Mouse (Mus musculus): ENCODE data around the gene Epp13.
"Not testable (repeated sequence)": the region's sequence is repeated elsewhere in the genome, so short reads cannot be mapped to it uniquely, and the experiment has no call there.

Epp13 gene

DNA sequence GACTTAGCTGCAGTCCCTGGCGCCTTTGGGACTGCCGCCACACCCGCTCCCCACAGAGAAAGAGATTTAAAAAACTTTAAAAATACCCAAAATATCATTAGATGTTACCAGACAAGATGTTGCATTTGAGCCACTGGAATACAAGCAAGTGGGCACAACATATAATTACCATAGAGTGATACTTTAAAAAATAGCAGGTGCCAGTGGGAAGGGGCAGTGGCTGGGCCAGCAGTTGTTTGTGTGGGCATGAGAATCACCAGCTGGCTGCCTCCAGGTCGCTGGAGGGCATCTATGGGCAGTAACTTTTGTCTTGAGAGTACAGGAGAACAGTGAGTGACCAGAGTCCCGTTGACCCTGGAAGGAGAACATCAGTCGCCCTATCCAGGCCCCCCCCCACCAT, at the start of gene Epp13:
TSS of gene Epp13 (plus strand) at position 301 of the 400 bp plus-strand sequence.
- DNase-seq = no peak

DNA sequence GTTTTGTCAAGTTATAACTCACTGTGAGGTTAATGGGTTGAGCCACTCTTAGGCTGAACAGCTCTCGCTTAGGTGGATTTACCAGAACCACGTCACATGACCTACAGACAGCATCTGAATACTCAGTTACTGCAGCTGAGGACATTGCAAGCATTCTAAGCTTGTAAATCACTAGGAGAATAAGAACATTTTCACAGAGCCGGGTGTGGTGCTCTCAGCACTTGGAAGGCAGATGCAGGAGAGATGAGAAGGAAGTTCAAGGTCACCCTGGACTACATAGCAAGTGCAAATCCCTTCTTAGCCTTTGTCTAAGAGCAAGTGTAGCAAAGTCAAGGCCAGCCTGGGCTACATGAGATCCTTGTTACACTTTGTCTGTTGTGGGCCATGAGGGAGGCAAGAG, 48.3 kb upstream of the Epp13 start:
- DNase-seq = no peak

DNA sequence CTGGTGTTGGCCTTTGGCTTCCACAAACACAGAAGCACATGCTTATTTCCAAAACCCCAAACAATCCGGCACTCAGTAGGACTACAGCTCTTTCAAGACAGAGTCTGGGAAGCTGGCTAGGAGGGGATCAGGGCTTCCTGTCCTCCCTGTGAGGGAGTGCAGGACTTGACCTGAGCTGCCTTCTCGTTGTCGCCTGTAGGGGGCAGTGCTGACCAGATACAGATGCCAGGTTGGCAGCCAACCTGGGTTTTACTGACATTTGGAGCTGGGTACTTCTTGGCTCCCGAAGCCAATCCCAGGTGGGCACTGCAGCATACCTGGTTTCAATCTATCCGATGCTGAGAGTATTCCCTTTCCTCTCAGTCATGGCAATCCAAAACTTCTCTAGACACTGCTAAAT, 39.4 kb upstream of the Epp13 start:
- no peak for DNase-seq

DNA sequence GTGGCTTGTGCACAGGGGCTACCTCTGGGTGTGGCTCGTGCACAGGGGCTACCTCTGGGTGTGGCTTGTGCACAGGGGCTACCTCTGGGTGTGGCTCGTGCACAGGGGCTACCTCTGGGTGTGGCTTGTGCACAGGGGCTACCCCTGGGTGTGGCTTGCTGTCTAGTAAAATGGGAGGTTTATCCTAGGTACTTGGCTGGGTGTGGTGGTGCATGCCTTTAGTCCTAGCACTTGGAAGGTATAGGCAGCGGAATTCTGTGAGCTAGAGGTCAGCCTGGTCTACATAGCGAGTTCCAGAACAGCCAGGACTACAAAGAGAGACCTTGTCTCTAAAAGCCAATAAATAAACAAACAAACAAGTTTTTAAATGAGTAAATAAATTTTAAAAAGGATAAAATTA, 37.8 kb upstream of the Epp13 start:
- DNase-seq = not testable (repeated sequence)

DNA sequence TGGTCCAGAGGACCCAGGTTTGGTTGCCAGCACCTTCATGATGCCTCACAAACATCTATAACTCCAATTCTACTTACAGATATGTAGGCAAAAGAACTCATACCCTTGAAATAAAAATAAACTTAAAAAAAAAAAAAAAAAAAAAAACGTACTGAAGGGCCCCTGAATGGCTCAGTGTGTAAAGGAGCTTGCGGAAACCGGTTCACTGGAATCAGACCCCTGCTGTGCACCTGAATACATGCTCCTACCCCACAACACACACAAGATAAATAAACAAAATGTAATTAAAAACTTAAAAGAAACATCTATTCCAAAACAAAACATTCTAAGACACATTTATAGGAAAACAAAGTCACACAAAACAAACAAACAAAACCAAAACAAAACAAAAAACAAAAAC, 32.4 kb upstream of the Epp13 start:
- DNase-seq = no peak

GRCm38 (mm10) chr7:6221978-6222377, 30.5 kb upstream of the Epp13 start, which contains the start of gene Zscan5b:
Gene Zscan5b, plus strand, starts transcription at chr7:6222278.
- DNase-seq = no peak

GRCm38 (mm10) chr7:6228491-6228890, 24.0 kb upstream of the Epp13 start:
- DNase-seq = peak; percentile 7

- DNase-seq = no peak
Measured at GRCm38 (mm10) chr7:6239787-6240186, 12.7 kb upstream of the Epp13 start.

DNA sequence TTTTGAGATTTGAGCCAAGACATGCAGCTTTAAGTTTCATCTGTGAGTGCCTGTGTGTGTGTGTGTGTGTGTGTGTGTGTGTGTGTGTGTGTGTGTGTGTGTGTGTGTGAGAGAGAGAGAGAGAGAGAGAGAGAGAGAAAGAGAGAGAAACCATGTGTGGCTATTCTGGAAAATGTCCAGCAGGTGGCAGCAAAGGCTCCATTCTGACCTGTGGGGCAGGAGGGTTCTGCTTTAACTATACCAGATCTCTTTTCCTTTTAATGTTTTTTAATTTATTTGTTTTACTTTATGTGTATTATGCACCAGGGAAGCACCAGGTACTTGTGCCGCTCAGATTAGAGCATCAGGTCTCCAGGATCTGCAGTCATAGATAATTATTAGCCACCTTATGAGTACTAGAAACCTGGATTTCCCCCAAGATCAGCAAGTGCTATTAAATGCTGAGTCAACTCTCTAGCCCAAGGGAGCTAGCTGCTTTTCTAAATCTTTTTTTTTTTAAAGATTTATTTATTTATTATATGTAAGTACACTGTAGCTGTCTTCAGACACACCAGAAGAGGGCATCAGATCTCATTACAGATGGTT, 11.6 kb upstream of the Epp13 start:
- DNase-seq = peak; percentile 27

- DNase-seq = no peak
Measured at GRCm38 (mm10) chr7:6244361-6245292, 7.9 kb upstream of the Epp13 start.

- no peak for DNase-seq
Measured at GRCm38 (mm10) chr7:6254451-6254850, 1.9 kb downstream of the Epp13 start.

DNA sequence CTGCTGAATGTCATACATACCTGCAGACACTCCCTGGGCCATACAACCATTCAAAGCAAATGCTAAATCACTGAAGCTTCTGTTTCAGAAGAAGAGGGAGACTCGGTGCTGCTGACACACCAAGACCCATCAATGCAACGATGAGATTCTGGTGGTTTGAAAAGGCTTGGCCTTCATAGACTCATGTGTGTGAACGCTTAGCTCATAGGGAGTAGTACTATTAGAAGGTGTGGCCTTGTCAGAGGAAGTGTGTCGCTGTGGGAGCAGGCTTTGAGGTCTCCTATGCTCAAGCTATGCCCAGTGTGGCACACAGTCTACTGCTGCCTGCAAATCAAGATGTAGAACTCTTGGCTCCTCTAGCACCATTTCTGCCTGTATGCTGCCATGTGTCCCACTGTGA, 4.9 kb downstream of the Epp13 start:
- no peak for DNase-seq

GRCm38 (mm10) chr7:6258232-6259220, 6.0 kb downstream of the Epp13 start:
- DNase-seq = no peak

- not testable (repeated sequence) for DNase-seq
Measured at GRCm38 (mm10) chr7:6260004-6260403, 7.5 kb downstream of the Epp13 start.

DNA sequence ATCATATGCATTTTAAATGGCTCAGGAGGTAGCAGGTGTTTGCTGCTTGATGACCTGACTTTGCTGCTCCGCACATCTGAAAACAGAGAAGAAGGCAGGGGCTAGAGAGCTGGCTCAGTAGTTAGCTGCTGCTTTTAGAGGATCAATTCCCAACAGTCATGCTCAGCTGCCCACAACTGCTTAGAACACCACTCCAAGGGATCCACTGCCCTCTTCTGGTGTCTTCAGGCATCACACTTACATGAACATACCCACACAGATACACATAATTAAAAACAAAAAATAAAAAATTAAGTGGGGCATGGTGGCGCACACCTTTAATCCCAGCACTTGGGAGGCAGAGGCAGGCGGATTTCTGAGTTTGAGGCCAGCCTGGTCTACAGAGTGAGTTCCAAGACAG, 9.6 kb downstream of the Epp13 start:
- DNase-seq = no peak

GRCm38 (mm10) chr7:6262984-6263383, 10.5 kb downstream of the Epp13 start:
- no peak for DNase-seq

DNA sequence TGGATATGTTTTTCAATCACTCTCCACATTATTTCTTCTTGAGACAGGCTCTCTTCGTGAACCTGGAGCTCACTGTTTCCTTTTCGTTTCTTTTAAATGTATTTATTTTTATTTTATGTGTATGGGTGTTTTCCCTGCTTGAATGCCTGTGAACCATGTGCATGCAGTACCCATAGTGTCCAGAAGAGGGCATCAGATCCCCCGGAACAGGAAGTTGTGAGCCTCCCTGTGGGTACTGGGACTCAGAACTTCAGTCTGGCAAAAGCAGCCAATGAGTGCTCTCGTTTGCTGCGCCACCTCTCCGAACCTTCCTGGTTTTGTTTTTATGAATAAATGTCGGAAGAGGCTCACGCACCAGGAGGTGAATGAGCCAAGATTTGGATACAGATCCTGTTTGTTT, 13.2 kb downstream of the Epp13 start:
- DNase-seq = peak; percentile 37

GRCm38 (mm10) chr7:6277906-6278305, 25.4 kb downstream of the Epp13 start:
- no peak for DNase-seq

GRCm38 (mm10) chr7:6282749-6283148, 30.2 kb downstream of the Epp13 start:
- DNase-seq = peak; percentile 88

DNA sequence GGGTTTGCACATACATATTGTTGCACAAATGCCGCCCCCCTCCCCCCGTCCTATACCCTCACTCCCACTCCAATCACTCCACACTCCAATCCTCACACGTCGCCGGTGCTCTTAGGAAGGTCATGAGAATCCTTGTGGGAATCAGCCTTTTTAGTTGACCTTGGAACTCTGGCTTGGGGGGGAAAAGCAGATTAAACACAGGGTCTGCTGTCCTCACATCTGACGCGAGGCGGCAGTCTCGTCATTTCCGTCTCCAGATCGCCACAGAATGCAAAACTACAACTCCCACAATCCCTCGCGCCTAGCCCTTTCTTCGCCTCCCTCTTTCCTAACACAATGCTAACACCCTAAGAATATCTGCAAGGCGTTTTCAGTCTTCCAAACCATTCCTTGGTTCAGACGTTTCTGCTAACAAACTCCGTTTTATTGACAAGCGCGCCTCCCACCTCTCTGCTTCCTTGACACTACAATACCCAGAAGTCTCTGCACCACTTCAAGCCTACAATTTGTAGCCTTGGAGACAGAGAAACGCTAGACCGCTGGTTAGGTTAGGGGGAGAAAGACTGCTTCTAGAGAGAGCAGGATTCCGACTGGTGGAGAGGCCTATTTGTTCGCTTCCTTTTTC, 31.1 kb downstream of the Epp13 start:
- peak; percentile 76 for DNase-seq

DNA sequence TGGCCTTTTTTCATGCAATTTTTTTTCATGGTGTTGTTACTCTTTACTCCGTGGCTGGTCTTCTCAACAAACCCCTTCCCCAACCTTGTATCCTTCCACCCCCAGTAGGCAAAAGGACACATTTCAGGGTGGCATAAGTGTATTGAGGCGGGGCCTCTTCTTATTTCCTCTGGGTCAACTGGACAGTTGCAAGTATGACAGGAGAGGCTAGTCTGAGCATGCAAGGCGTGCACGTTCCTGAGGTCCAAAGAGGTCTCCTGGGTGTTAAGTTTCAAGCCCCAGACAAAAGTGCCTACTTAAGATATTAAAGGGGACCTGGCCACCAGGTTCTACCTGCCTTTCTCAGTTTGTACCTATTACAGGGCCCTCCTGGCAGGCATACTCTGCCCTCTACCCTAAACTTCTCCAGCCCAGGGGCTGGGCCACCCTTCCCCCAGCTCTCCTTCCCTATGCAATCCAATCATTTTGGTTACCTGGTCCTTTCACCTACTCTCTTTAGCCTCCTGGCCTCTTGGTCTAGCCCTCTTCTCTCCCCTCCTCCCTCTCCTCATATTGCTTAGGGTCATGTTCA, 32.0 kb downstream of the Epp13 start:
- no peak for DNase-seq

DNA sequence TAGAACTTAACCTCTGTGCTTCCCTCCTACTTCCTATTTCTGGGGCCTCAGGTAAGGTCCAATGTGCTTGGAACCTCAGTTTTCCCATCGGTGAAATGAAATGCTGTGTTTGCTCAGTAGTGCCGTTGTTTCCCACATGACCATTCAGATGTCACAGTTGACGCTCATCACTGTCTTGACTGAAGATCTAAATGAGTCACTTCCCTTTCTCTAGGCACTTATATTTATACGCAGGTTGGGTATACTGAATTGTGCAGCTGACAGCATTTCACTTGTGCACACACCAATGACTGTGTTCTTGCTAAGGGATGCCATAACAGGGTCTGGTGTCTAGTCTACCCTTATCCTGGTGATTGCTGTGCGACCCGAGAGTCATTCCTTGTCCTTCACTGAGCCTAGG, 32.9 kb downstream of the Epp13 start:
- no peak for DNase-seq

All from right cerebral cortex, postnatal 4 days (tissue).